Mouse (Mus musculus) heart, adult 2 months (tissue): ENCODE data around the gene Rasgrf2. TPM values are rescaled to one million over a fixed set of nuclear protein-coding genes. Genes with fewer than 3 reads are reported as not detected.
"Not testable (repeated sequence)": the region's sequence is repeated elsewhere in the genome, so short reads cannot be mapped to it uniquely, and the experiment has no call there.

Experiments
- DNase-seq, 2 experiments: peaks; one replicate each; pipeline ENCODE4 v3.0.0; 2021
- H3K27ac ChIP-seq: fragments of 200-600 bp; 2 replicates; pipeline ENCODE4 v1.8.1; 2022
- H3K27me3 ChIP-seq: fragments of 200-500 bp; 2 replicates; pipeline ENCODE4 v1.6.1; 2012; ENCODE audit warnings: mild to moderate bottlenecking, low read length, inconsistent platforms, mixed read lengths; ENCODE audit not compliant: control insufficient read depth, insufficient read depth
- H3K36me3 ChIP-seq: fragments of 200-500 bp; 2 replicates; pipeline ENCODE4 v1.6.1; 2012; ENCODE audit warnings: low read length, inconsistent platforms; ENCODE audit not compliant: control insufficient read depth, insufficient read depth
- H3K4me1 ChIP-seq: fragments of 200-500 bp; 2 replicates; pipeline ENCODE4 v1.6.1; 2011; ENCODE audit warnings: low read length; ENCODE audit not compliant: control insufficient read depth, insufficient read depth
- H3K4me3 ChIP-seq: fragments of 200-600 bp; 2 replicates; pipeline ENCODE4 v1.8.1; 2022
- H3K79me2 ChIP-seq: fragments of 200-500 bp; replicated peaks from 2 replicates; pipeline ENCODE4 v1.6.1; 2012; ENCODE audit warnings: mild to moderate bottlenecking, inconsistent platforms, low read length, moderate library complexity, mixed read lengths; ENCODE audit not compliant: control insufficient read depth, insufficient read depth
- H3K9ac ChIP-seq: fragments of 200-500 bp; 2 replicates; pipeline ENCODE4 v1.6.1; 2012; ENCODE audit warnings: low read depth, mild to moderate bottlenecking, control low read depth, inconsistent platforms, low read length, mixed read lengths
- CTCF ChIP-seq: fragments of 200-600 bp; IDR thresholded peaks from 2 replicates; pipeline ENCODE4 v1.8.1; 2022; ENCODE audit warnings: antibody characterized with exemption, mild to moderate bottlenecking, moderate library complexity
- EP300 ChIP-seq: fragments of 200-500 bp; IDR thresholded peaks from 2 replicates; pipeline ENCODE4 v1.6.1; 2011; ENCODE audit warnings: low read depth, low read length, control low read depth; ENCODE audit not compliant: insufficient read depth
- POLR2A ChIP-seq: fragments of 200-500 bp; IDR thresholded peaks from 2 replicates; pipeline ENCODE4 v1.6.1; 2011; ENCODE audit warnings: mild to moderate bottlenecking, low read depth, low read length, control low read depth; ENCODE audit not compliant: insufficient read depth
- WGBS: fragments of 180-500 bp; shearing (Covaris S2); methylation state at CpG from one replicate; pipeline ENCODE4 v1.1.7; 2018; 5-methylcytosine and 5-hydroxymethylcytosine counted together
- intact Hi-C: fragments of 180-260 bp; cut with DNase I; formaldehyde crosslinking; loops from one replicate; pipeline ENCODE4 v1.15.1; 2025
- long read RNA-seq: library from polyadenylated mRNA; stranded (forward); transcript quantifications from one replicate; pipeline ENCODE4 v2.0.0, GENCODE M21; 2021
- polyA plus RNA-seq: library from polyadenylated mRNA; depleted of rRNA; stranded (reverse); fragments of >200 nt; gene quantifications from 2 replicates; pipeline ENCODE4 v1.2.3, GENCODE M21; 2012; rRNA removed
- total RNA-seq, 2 experiments: library from RNA; stranded (reverse); gene quantifications; 2 replicates each; pipeline ENCODE4 v1.2.3; 2021

Gene Rasgrf2
- total RNA-seq (10 to 100 TPM; 10.2 to 11.5 TPM), polyA plus RNA-seq (6.4 and 7.6 TPM in 2 replicates)
- long read RNA-seq = 0 reads

GRCm38 (mm10) chr13:92131384-92132150 lies at the start of gene Rasgrf2:
Gene Rasgrf2 (minus strand): TSS chr13:92131656.
- Histone ChIP-seq H3K9ac (peak within 1 kb of the TSS; percentile 94), H3K36me3 (no peaks in the 10 kb centered on the region), H3K4me3 (peak within 1 kb of the TSS; percentile 74), H3K79me2 (peaks cover 2% of the 10 kb centered on the region; the same call in 1 of the 2 replicates), H3K4me1 (no peaks in the 10 kb centered on the region; the same call in none of the 2 replicates), H3K27me3 (peaks cover 4% of the 10 kb centered on the region; the same call in 1 of the 2 replicates), H3K27ac (peak within 1 kb of the TSS; percentile 82)
- DNase-seq = peak; percentile 53 to 68
- 2% methylated on average over 70 of the region's 70 CpGs for WGBS
- intact Hi-C loops = loop anchor here (2.0 kb wide), 1 partner anchor 21 kb away; no protein-coding TSS in a partner anchor
- no peak for TF ChIP-seq EP300
- TF ChIP-seq POLR2A = peak; percentile 34; the same call in 1 of the 2 replicates
- no peak for TF ChIP-seq CTCF

- H3K36me3 ChIP-seq, H3K4me3 ChIP-seq, H3K79me2 ChIP-seq, H3K27ac ChIP-seq, intact Hi-C loops, DNase-seq, H3K4me1 ChIP-seq, H3K9ac ChIP-seq, H3K27me3 ChIP-seq: not testable (repeated sequence)
- 82% methylated on average over 8 of the region's 8 CpGs for WGBS
Measured at GRCm38 (mm10) chr13:92172686-92173085, 41.2 kb upstream of the Rasgrf2 start.

- H3K27me3 ChIP-seq = no peaks in the 10 kb centered on the region
- peak; percentile 18 to 24 for DNase-seq
- H3K4me3 ChIP-seq = no peak overlapping the region
- H3K27ac ChIP-seq = no peak overlapping the region
- 29% methylated on average over 3 of the region's 3 CpGs for WGBS
- no peaks in the 10 kb centered on the region for H3K36me3 ChIP-seq
- no peak overlapping the region for H3K9ac ChIP-seq
- H3K4me1 ChIP-seq = no peaks in the 10 kb centered on the region
- no peak for TF ChIP-seq EP300
- no peak for TF ChIP-seq POLR2A
- no peak for TF ChIP-seq CTCF
- H3K79me2 ChIP-seq = no peaks in the 10 kb centered on the region
- intact Hi-C loops = no loop called here
Measured at GRCm38 (mm10) chr13:92150551-92150950, 19.1 kb upstream of the Rasgrf2 start.

- intact Hi-C loops = no loop called here
- no peak for TF ChIP-seq CTCF
- TF ChIP-seq POLR2A = no peak
- TF ChIP-seq EP300 = no peak
- Histone ChIP-seq H3K36me3 (no peaks in the 10 kb centered on the region), H3K4me1 (no peaks in the 10 kb centered on the region), H3K27me3 (no peaks in the 10 kb centered on the region), H3K79me2 (no peaks in the 10 kb centered on the region), H3K4me3 (no peak overlapping the region), H3K27ac (no peak overlapping the region), H3K9ac (no peak overlapping the region)
- no peak for DNase-seq
- WGBS = 72% methylated on average over 4 of the region's 4 CpGs
Measured at GRCm38 (mm10) chr13:92148858-92149257, 17.4 kb upstream of the Rasgrf2 start.

- H3K79me2 ChIP-seq = peaks cover 2% of the 10 kb centered on the region; the same call in 1 of the 2 replicates
- peaks cover 3% of the 10 kb centered on the region; the same call in 1 of the 2 replicates for H3K27me3 ChIP-seq
- intact Hi-C loops = no loop called here
- no peak for DNase-seq
- TF ChIP-seq EP300 (no peak), CTCF (no peak), POLR2A (no peak)
- no peaks in the 10 kb centered on the region for H3K36me3 ChIP-seq
- H3K4me3 ChIP-seq = no peak overlapping the region
- H3K4me1 ChIP-seq = no peaks in the 10 kb centered on the region; the same call in none of the 2 replicates
- WGBS = 51% methylated on average over 3 of the region's 3 CpGs
- no peak overlapping the region for H3K27ac ChIP-seq
- no peak overlapping the region for H3K9ac ChIP-seq
Measured at GRCm38 (mm10) chr13:92134792-92135191, 3.3 kb upstream of the Rasgrf2 start.

GRCm38 (mm10) chr13:92132599-92132998 lies 1.1 kb upstream of the Rasgrf2 start:
- WGBS = 73% methylated on average over 2 of the region's 2 CpGs
- TF ChIP-seq POLR2A (no peak), EP300 (no peak), CTCF (no peak)
- Histone ChIP-seq H3K4me3 (no peak overlapping the region), H3K36me3 (no peaks in the 10 kb centered on the region), H3K4me1 (no peaks in the 10 kb centered on the region; the same call in none of the 2 replicates), H3K27ac (no peak overlapping the region), H3K79me2 (peaks cover 2% of the 10 kb centered on the region; the same call in 1 of the 2 replicates), H3K9ac (no peak overlapping the region), H3K27me3 (peaks cover 3% of the 10 kb centered on the region; the same call in 1 of the 2 replicates)
- no peak for DNase-seq
- intact Hi-C loops = no loop called here
